Mouse (Mus musculus): ENCODE measurements at regions not wholly inside any gene's neighbourhood (a gene's known extent, or its start where the extent isn't known, plus 50 kb on each side); places are given as distances from the start of the nearest gene placed in this dataset.

DNA sequence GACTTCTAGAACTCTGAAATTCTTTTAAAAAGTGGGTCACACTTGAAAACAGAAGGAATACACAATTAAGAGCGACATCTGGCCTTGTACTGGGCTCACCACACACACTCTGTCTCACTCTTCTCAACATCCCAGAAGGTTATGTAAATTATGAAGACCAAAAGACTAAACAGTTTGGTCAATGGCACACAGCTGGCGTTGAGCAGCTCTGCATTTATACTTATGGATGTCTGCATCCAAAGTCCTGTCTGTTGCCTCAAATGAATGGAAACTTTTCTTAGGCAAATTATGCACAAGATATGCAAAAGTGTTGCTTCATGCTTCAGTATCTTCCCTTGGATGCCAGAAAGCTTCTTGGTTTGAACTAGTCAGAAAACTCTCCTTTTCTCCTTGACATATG is 323.5 kb downstream of the Ppp3ca start:
- no peak for ATAC-seq (replicated peaks in 1 of 2; ENCODE audit: insufficient read depth in 1 of 2, low FRiP score in 2 of 2, low TSS enrichment in 1 of 2, low read depth in 1 of 2, poor library complexity in 2 of 2, severe bottlenecking in 2 of 2)

DNA sequence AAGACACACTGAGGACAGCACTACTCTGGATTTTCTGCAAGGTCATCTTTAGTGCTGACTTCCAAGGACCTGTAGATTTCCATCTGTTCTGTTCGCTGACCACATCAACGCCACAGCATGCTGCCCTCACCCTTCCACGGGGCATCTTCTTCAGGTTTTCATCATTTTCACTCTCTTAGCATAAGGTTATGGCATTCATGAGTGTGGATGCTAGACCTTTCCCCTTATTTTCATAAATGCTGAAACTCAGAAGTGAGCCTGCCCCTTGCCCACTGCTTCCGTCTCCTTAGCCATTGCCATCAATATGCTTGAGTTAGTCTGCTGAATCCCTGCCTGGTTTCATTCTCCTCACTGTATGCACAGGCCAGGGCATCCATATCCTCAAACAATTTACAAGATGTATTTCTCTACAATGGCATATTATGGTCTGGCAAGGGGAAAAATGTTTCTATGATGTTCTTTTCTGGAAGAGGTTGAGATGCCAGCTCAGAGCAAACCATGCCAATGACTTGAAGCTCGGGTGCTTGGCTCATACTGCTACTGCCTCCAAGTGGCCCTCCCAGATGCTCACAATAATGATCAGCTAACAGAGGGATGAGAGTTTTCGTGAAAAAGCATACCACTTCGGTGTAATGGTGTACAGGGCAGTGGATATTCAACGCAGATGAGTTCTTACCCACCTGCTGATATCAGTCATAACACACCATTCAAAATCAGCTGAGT is 324.6 kb downstream of the Ppp3ca start:
- ATAC-seq (replicated peaks in 1 of 2; ENCODE audit: insufficient read depth in 1 of 2, low FRiP score in 2 of 2, low TSS enrichment in 1 of 2, low read depth in 1 of 2, poor library complexity in 2 of 2, severe bottlenecking in 2 of 2), result no peak

DNA sequence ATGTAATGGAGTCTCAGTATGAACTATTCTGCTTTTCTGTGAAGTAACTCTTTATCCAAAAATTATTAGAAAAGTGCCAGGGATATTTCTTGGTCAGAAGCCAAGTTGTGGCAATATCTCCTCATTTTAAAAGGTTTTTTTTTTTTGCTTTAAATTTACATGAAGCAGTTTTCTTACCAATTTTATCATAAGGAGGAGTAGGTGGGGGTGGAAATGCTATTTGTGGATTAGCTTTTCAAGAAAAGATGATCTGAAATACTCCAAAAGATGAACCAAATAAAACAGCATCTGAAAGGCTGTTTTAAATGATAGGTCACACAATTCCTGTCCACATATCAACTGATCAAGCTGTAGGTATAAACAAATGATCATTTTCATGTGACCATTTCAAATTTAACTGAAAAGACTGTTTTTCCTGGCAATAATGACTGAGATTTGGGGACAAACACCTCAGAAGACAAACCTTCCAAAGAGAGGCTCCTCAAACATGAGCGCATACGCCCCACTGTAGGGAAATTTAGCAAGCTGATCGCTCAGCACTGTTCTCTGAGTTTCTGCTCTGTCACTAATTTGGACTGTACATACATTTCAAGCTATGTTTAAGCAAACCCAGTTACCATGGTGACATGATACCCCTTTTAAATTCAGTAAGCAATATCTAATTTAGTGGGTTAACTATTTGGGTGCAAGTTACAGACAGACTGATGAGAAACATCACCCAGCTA is 325.8 kb downstream of the Ppp3ca start:
- no peak for ATAC-seq (replicated peaks in 1 of 2; ENCODE audit: insufficient read depth in 1 of 2, low FRiP score in 2 of 2, low TSS enrichment in 1 of 2, low read depth in 1 of 2, poor library complexity in 2 of 2, severe bottlenecking in 2 of 2)

DNA sequence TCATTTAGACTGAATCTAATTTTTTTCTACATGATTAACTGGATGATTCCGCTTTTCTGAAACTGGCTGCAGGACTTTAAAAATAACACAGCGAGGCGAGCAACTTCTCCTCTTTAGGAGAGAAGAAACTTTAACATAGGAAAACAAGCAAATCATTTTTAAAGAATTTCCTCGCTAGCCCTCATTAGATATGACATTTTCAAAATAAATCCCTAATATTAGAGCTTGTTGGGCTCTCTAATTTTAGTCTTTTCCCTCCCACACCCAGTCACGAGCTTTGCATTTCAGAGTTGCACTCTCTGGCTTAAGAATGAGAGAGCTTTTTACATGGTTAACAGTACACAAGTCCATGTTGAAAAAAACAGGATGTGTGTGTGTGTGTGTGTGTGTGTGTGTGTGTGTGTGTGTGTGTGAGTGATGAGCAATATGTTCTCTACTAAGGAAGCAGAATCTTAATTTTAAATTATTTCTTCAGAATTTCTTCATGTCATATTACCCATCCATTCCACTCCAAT is 326.5 kb downstream of the Ppp3ca start:
- no peak for ATAC-seq (replicated peaks in 1 of 2; ENCODE audit: insufficient read depth in 1 of 2, low FRiP score in 2 of 2, low TSS enrichment in 1 of 2, low read depth in 1 of 2, poor library complexity in 2 of 2, severe bottlenecking in 2 of 2)

- no peak for ATAC-seq (replicated peaks in 1 of 2; ENCODE audit: insufficient read depth in 1 of 2, low FRiP score in 2 of 2, low TSS enrichment in 1 of 2, low read depth in 1 of 2, poor library complexity in 2 of 2, severe bottlenecking in 2 of 2)
Measured at GRCm38 (mm10) chr3:137011551-137011950, 329.3 kb upstream of the Emcn start.

DNA sequence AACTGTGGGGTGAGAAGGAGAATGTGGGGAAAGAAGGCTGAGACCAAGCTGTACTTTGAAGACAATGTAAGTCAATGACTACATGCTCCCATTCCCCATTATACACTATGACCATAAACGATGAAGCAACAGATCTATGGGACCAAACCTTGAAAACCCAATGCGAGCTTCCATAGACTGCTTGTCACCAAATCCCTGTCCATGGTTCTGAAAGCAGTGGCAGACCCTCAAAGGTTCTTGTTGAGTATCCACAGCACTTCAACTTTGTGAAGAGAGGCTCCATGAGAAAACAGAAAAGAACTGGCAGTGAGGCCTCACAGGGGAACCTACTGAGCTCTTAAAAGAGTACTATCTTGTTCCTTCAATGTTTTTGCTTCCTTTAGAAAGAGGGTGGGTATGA is 326.2 kb upstream of the Emcn start:
- no peak for ATAC-seq (replicated peaks in 1 of 2; ENCODE audit: insufficient read depth in 1 of 2, low FRiP score in 2 of 2, low TSS enrichment in 1 of 2, low read depth in 1 of 2, poor library complexity in 2 of 2, severe bottlenecking in 2 of 2)

- no peak for ATAC-seq (replicated peaks in 1 of 2; ENCODE audit: insufficient read depth in 1 of 2, low FRiP score in 2 of 2, low TSS enrichment in 1 of 2, low read depth in 1 of 2, poor library complexity in 2 of 2, severe bottlenecking in 2 of 2)
Measured at GRCm38 (mm10) chr3:137015199-137015598, 325.7 kb upstream of the Emcn start.

DNA sequence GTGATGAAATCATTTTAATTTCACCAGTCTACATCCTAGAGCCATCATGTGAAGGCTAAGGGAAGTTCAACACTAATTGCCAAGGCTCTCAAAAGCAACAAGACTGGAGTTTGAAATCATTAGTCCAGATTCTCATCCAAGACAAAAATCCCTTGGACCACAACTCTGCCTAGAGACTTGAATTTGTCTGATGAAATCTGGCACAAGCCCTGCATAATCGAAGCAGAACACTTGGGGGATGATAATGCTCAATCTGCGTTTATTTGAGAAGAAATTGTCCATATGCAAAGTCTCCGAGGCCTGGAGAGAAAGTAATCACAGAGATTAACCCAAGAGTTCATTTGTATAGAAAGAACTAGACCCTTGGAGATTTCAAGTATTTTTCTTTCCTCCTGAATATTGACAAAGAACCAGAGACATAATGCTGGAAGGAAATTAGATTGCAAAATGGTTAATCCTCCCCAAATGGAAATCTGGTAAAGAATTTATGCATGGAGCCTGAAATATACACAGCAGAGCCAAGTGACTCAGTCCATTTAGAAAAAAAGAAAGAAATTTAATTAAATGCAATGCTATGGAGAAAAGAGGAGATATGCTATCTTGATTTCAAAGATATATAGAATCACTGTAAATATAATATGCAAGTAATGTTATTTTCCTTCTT is 320.8 kb upstream of the Emcn start:
- ATAC-seq (replicated peaks in 1 of 2; ENCODE audit: insufficient read depth in 1 of 2, low FRiP score in 2 of 2, low TSS enrichment in 1 of 2, low read depth in 1 of 2, poor library complexity in 2 of 2, severe bottlenecking in 2 of 2), result no peak

DNA sequence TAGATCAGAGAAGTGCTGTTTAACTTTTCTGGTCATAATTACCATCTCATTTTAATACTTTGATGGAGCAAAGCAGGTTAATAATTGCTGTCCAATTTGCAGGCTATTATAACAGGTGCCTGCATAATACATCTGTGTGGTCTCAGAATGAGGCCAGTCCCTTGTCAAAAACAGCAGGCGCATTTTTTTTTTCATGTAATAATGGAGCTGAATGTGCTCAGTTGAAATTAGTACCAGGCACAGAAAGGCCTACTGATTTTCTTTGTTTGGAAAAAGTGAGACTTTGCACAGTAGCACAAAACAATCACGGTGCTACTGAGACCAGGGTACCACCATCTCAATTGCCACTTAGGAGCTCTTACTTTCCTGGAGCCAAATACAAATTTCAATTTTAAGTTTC is 311.3 kb upstream of the Emcn start:
- no peak for ATAC-seq (replicated peaks in 1 of 2; ENCODE audit: insufficient read depth in 1 of 2, low FRiP score in 2 of 2, low TSS enrichment in 1 of 2, low read depth in 1 of 2, poor library complexity in 2 of 2, severe bottlenecking in 2 of 2)

- ATAC-seq (replicated peaks in 1 of 2; ENCODE audit: insufficient read depth in 1 of 2, low FRiP score in 2 of 2, low TSS enrichment in 1 of 2, low read depth in 1 of 2, poor library complexity in 2 of 2, severe bottlenecking in 2 of 2), result no peak
Measured at GRCm38 (mm10) chr3:137032802-137033201, 308.1 kb upstream of the Emcn start.

GRCm38 (mm10) chr3:137039638-137040037 is 301.2 kb upstream of the Emcn start:
- ATAC-seq (replicated peaks in 1 of 2; ENCODE audit: insufficient read depth in 1 of 2, low FRiP score in 2 of 2, low TSS enrichment in 1 of 2, low read depth in 1 of 2, poor library complexity in 2 of 2, severe bottlenecking in 2 of 2), result no peak

GRCm38 (mm10) chr3:137056544-137057224 is 284.2 kb upstream of the Emcn start:
- no peak for ATAC-seq (replicated peaks in 1 of 2; ENCODE audit: insufficient read depth in 1 of 2, low FRiP score in 2 of 2, low TSS enrichment in 1 of 2, low read depth in 1 of 2, poor library complexity in 2 of 2, severe bottlenecking in 2 of 2)

DNA sequence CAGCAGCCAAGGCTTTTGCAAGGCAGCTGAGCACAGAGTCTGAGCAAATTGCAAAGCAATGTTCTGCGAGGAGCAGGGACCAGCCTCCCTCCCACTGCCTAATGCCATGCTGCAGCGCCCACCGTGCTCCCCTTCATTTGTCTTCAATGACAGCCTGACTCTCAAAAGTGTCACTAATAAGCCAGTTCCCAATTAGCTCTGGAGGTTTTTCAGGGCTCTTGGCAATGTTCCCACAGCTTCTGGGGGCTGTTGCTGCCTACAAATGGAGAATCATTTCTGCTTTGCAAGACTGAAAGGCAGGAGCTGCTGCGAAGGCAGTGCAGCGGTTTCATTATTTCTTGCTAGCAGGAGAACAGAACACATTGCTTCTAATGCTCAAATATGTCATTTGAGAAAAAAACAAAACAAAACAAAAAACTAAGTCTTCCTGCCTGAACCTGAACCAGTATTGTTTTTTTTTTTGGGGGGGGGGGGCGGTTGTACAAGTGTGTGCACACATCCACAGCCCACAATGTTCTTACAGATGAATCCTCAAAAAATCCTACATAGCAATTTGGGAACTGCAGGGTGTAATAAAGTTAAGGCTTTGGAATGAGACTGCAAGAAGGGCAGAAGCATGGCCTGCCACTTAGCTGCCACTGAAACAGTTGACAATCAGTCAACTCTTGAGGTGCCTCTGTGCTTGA is 283.5 kb upstream of the Emcn start:
- ATAC-seq (replicated peaks in 1 of 2; ENCODE audit: insufficient read depth in 1 of 2, low FRiP score in 2 of 2, low TSS enrichment in 1 of 2, low read depth in 1 of 2, poor library complexity in 2 of 2, severe bottlenecking in 2 of 2), result no peak

GRCm38 (mm10) chr3:137057911-137058260 is 283.0 kb upstream of the Emcn start:
- ATAC-seq (replicated peaks in 1 of 2; ENCODE audit: insufficient read depth in 1 of 2, low FRiP score in 2 of 2, low TSS enrichment in 1 of 2, low read depth in 1 of 2, poor library complexity in 2 of 2, severe bottlenecking in 2 of 2), result no peak

GRCm38 (mm10) chr3:137062067-137062466 is 278.8 kb upstream of the Emcn start:
- no peak for ATAC-seq (replicated peaks in 1 of 2; ENCODE audit: insufficient read depth in 1 of 2, low FRiP score in 2 of 2, low TSS enrichment in 1 of 2, low read depth in 1 of 2, poor library complexity in 2 of 2, severe bottlenecking in 2 of 2)

DNA sequence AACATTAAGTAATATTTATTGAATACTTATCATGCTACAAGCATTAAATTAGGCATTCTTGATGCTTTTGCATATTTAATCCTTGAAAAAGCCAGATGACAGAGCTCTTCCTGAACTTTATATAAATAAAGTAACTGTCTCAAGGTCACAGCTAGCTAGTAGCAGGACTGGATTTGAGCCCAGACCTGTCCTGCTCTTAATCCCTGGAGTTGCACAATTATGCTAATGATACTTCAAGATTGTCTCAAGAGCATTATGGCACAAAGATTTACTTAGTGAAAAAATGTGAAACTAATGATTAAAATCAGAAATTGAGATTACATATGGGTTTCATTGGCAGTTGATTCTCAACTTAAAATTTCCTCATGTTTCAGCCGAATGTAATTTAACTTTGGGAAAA is 273.5 kb upstream of the Emcn start:
- ATAC-seq (replicated peaks in 1 of 2; ENCODE audit: insufficient read depth in 1 of 2, low FRiP score in 2 of 2, low TSS enrichment in 1 of 2, low read depth in 1 of 2, poor library complexity in 2 of 2, severe bottlenecking in 2 of 2), result no peak

DNA sequence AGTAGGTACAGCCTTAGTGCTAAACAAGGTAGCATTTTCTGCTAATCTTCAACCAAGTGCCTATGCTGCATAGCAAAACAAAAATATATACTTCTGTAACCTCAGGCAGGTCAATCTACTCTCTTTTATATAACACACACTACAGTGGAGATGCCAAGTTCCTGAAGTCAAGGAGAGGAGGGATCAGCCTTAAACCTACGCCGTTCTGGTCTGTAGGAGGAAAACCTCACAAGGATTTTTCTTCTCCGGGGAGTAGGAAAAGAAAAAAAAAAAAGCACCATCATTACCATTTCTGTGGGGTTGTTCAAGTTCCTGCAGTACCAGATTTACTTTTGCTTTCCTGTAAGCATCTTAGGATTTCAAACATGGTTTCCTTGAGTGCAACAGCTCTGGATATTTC is 271.5 kb upstream of the Emcn start:
- ATAC-seq (replicated peaks in 1 of 2; ENCODE audit: insufficient read depth in 1 of 2, low FRiP score in 2 of 2, low TSS enrichment in 1 of 2, low read depth in 1 of 2, poor library complexity in 2 of 2, severe bottlenecking in 2 of 2), result no peak
